14 mouse cellular contexts compared by ENCODE assay signal in genomic region chr1:37624185-37624584, GRCm38 (mm10).
DNase-seq lines count a peak whose midpoint lies in the region; ATAC-seq and TF ChIP-seq lines count a peak whose summit lies in the region.
"Had no signal": no experiment of that assay in that cellular context is flagged by ENCODE, and none has a peak within 500 bp of the region (broad histone marks: within the 10 kb centered on the region; RNA-seq: fewer than 3 reads in every experiment).

No protein-coding gene starts in this region.

- intact Hi-C loops in left cerebral cortex, postnatal 4 days (cut with DNase I): no loop called here

- ATAC-seq in heart, embryonic 12.5 days (ENCODE audit: insufficient number of reproducible peaks, low FRiP score): 0 out of 2 replicates have a peak, but pooled peaks have one; percentile 11
- ATAC-seq in hindbrain, embryonic 11.5 days (ENCODE audit: low FRiP score): no peak
- ATAC-seq: Patski had no signal

- TF ChIP-seq CTCF in thymus, adult 2 months (IDR thresholded peaks at IDR 0.05; ENCODE audit: borderline replicate concordance, control insufficient read depth, extremely low read depth, insufficient read depth, low read length, poor library complexity): peak; percentile 13; the same call in 1 of the 2 replicates

- TF ChIP-seq POLR2A in thymus, adult 2 months (IDR thresholded peaks at IDR 0.05; ENCODE audit: control insufficient read depth, extremely low read depth, insufficient read depth, low read length, poor library complexity): no peak

- no peak overlapping the region for H3K4me2 ChIP-seq in heart, embryonic 12.5 days
- H3K4me2 ChIP-seq in hindbrain, embryonic 11.5 days (replicated peaks; ENCODE audit: low read depth, low read length): no peak overlapping the region
- H3K4me2 ChIP-seq: embryonic facial prominence, embryonic 15.5 days; hindbrain, embryonic 15.5 days had no signal

- H3K9ac ChIP-seq in heart, embryonic 12.5 days: no peak overlapping the region
- no peak overlapping the region for H3K9ac ChIP-seq in hindbrain, embryonic 11.5 days (ENCODE audit: low read depth, low read length)
- H3K9ac ChIP-seq: embryonic facial prominence, embryonic 15.5 days; hindbrain, embryonic 15.5 days had no signal

- no peaks in the 10 kb centered on the region for H3K27me3 ChIP-seq in heart, embryonic 12.5 days (replicated peaks)
- H3K27me3 ChIP-seq in thymus, adult 2 months (ENCODE audit: control insufficient read depth, insufficient read depth, low read length): no peaks in the 10 kb centered on the region
- H3K27me3 ChIP-seq in hindbrain, embryonic 11.5 days (ENCODE audit: control insufficient read depth, insufficient read depth, low read length): no peaks in the 10 kb centered on the region
- H3K27me3 ChIP-seq: embryonic facial prominence, embryonic 15.5 days; hindbrain, embryonic 15.5 days had no signal

- H3K36me3 ChIP-seq in heart, embryonic 12.5 days: no peaks in the 10 kb centered on the region
- no peaks in the 10 kb centered on the region for H3K36me3 ChIP-seq in thymus, adult 2 months (ENCODE audit: control insufficient read depth, insufficient read depth, low read length)
- no peaks in the 10 kb centered on the region for H3K36me3 ChIP-seq in hindbrain, embryonic 11.5 days (ENCODE audit: control insufficient read depth, insufficient read depth, low read length)
- H3K36me3 ChIP-seq: embryonic facial prominence, embryonic 15.5 days; hindbrain, embryonic 15.5 days had no signal

- no peak overlapping the region for H3K27ac ChIP-seq in heart, embryonic 12.5 days (ENCODE audit: poor library complexity, severe bottlenecking)
- no peak overlapping the region for H3K27ac ChIP-seq in thymus, adult 2 months (ENCODE audit: control insufficient read depth, insufficient read depth, low read length)
- H3K27ac ChIP-seq in hindbrain, embryonic 11.5 days (ENCODE audit: low read depth, low read length): no peak overlapping the region
- H3K27ac ChIP-seq: embryonic facial prominence, embryonic 15.5 days; hindbrain, embryonic 15.5 days had no signal

- 85% methylated on average over 17 of the region's 17 CpGs for WGBS in heart, embryonic 12.5 days
- WGBS in thymus, adult 2 months: 77% methylated on average over 17 of the region's 17 CpGs
- WGBS in hindbrain, embryonic 11.5 days: 79% methylated on average over 17 of the region's 17 CpGs

- H3K4me3 ChIP-seq in heart, embryonic 12.5 days: no peak overlapping the region
- H3K4me3 ChIP-seq in thymus, adult 2 months (ENCODE audit: control insufficient read depth, insufficient read depth, low read length): no peak overlapping the region
- H3K4me3 ChIP-seq in hindbrain, embryonic 11.5 days (ENCODE audit: low read depth, low read length): no peak overlapping the region
- H3K4me3 ChIP-seq: embryonic facial prominence, embryonic 15.5 days; hindbrain, embryonic 15.5 days had no signal

- H3K9me3 ChIP-seq in heart, embryonic 12.5 days (replicated peaks): no peaks in the 10 kb centered on the region
- no peaks in the 10 kb centered on the region for H3K9me3 ChIP-seq in hindbrain, embryonic 11.5 days (ENCODE audit: control insufficient read depth, low read length)
- H3K9me3 ChIP-seq: embryonic facial prominence, embryonic 15.5 days; hindbrain, embryonic 15.5 days had no signal

- DNase-seq in heart, adult 9 months (ENCODE audit: low spot score in 2 of 2): no peak
- DNase-seq in thymus, adult 2 months: peak; percentile 49
- DNase-seq in thymus, adult 18-20 months: no peak
- peak; percentile 18 for DNase-seq in retina, embryonic 14.5 days (ENCODE audit: low spot score)
- DNase-seq in left cerebral cortex, postnatal 4 days: no peak
- no peak for DNase-seq in testis, postnatal 14 days (ENCODE audit: low spot score)
- DNase-seq in hindbrain, embryonic 11.5 days (ENCODE audit: low spot score): no peak
- DNase-seq: cerebellum, adult 9-11 months; lung, adult 18-20 months; midbrain, embryonic 14.5 days had no signal

- H3K4me1 ChIP-seq in heart, embryonic 12.5 days (replicated peaks): peaks cover 6% of the 10 kb centered on the region; the same call in 1 of the 2 replicates
- H3K4me1 ChIP-seq in thymus, adult 2 months (replicated peaks; ENCODE audit: control insufficient read depth, insufficient read depth, low read length): peaks cover 8% of the 10 kb centered on the region
- H3K4me1 ChIP-seq in hindbrain, embryonic 11.5 days (replicated peaks; ENCODE audit: control insufficient read depth, insufficient read depth, low read length): no peaks in the 10 kb centered on the region
- H3K4me1 ChIP-seq: embryonic facial prominence, embryonic 15.5 days; hindbrain, embryonic 15.5 days had no signal

Comparison
In these comparisons a context has a peak if more than half of its experiments do, and no peak if none do; other contexts are left out.
1. DNase-seq: peak in thymus, adult 2 months (single experiment) and retina, embryonic 14.5 days (single experiment); none in heart, adult 9 months (0 of 2), thymus, adult 18-20 months (0 of 2), left cerebral cortex, postnatal 4 days (single experiment), testis, postnatal 14 days (single experiment) and hindbrain, embryonic 11.5 days (single experiment).